Mouse (Mus musculus) liver, embryonic 15.5 days (tissue): Measurements from ENCODE around the gene Olfr834. TPM values are rescaled to one million over a fixed set of nuclear protein-coding genes. Genes with fewer than 3 reads are reported as not detected.

Source experiments
- ATAC-seq: fragments of 200-750 bp; cut with Nextera tagmentation; 2 replicates; pipeline ENCODE4 v1.8.0; 2017; ENCODE audit warnings: moderate number of reproducible peaks, mild to moderate bottlenecking, moderate library complexity; ENCODE audit not compliant: insufficient read depth
- H3K27ac ChIP-seq: fragments of 300-500 bp; sonication (generic); replicated peaks from 2 replicates; pipeline ENCODE4 v1.5.1; 2015; ENCODE audit warnings: mild to moderate bottlenecking, inconsistent platforms
- H3K27me3 ChIP-seq: fragments of 300-500 bp; sonication (generic); 2 replicates; pipeline ENCODE4 v1.6.1; 2015; ENCODE audit warnings: mild to moderate bottlenecking, inconsistent platforms
- H3K36me3 ChIP-seq: fragments of 300-500 bp; sonication (generic); replicated peaks from 2 replicates; pipeline ENCODE4 v1.6.1; 2015; ENCODE audit warnings: moderate library complexity, mild to moderate bottlenecking, inconsistent platforms
- H3K4me1 ChIP-seq: fragments of 300-500 bp; sonication (generic); replicated peaks from 2 replicates; pipeline ENCODE4 v1.6.1; 2015; ENCODE audit warnings: inconsistent platforms
- H3K4me2 ChIP-seq: fragments of 300-500 bp; sonication (generic); 2 replicates; pipeline ENCODE4 v1.6.1; 2015; ENCODE audit warnings: moderate library complexity, mild to moderate bottlenecking, inconsistent platforms
- H3K4me3 ChIP-seq: fragments of 300-500 bp; sonication (generic); replicated peaks from 2 replicates; pipeline ENCODE4 v1.5.1; 2015; ENCODE audit warnings: mild to moderate bottlenecking, inconsistent platforms
- H3K9ac ChIP-seq: fragments of 300-500 bp; sonication (generic); 2 replicates; pipeline ENCODE4 v1.6.1; 2015; ENCODE audit warnings: moderate library complexity, mild to moderate bottlenecking, inconsistent platforms
- H3K9me3 ChIP-seq: fragments of 300-500 bp; sonication (generic); replicated peaks from 2 replicates; pipeline ENCODE4 v1.6.1; 2016; ENCODE audit warnings: inconsistent platforms
- WGBS: fragments of 180-500 bp; shearing (Covaris S2); methylation state at CpG from one replicate; pipeline ENCODE4 v1.1.7; 2015; ENCODE audit warnings: mixed read lengths; ENCODE audit not compliant: insufficient replicate concordance; 5-methylcytosine and 5-hydroxymethylcytosine counted together
- polyA plus RNA-seq: library from polyadenylated mRNA; unstranded; fragments of >200 nt; fragmentation: Nextera tagmentation; extraction: Ambion mirVana; gene quantifications from 2 replicates; pipeline ENCODE4 v1.2.1, GENCODE M21; 2015

Olfr834 gene
- not detected in 2 replicates for polyA plus RNA-seq

GRCm38 (mm10) chr9:18987690-18988089 lies at the start of gene Olfr834:
TSS of gene Olfr834 (plus strand) at chr9:18987990.
- Histone ChIP-seq H3K9me3 (no peaks in the 10 kb centered on the region), H3K9ac (no peak within 1 kb of the TSS), H3K27ac (no peak within 1 kb of the TSS), H3K4me3 (no peak within 1 kb of the TSS), H3K27me3 (no peaks in the 10 kb centered on the region), H3K4me2 (no peak within 1 kb of the TSS), H3K4me1 (no peaks in the 10 kb centered on the region), H3K36me3 (no peaks in the 10 kb centered on the region)
- WGBS: 61% methylated on average over 3 of the region's 3 CpGs
- no peak for ATAC-seq

DNA sequence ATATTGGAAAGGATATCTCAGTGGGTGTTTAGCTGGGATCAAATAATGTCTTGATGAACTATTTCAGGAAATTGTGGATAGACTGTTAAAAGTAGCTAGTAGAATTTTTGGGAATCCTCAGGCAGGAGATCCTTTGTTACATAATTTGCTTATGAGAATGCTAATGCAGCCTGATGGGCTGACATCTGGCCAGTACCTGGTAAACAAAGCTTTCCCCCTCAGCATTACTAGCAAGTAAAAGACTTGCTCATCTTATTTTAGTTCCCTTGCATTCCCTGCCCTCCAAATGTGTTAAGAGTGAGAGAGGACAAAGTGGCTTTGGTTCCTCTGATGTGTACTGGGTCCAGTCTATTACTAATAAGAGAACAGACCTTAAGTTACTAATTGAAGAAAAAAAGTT lies 25.8 kb upstream of the Olfr834 start:
- no peak overlapping the region for H3K9ac ChIP-seq
- no peaks in the 10 kb centered on the region for H3K27me3 ChIP-seq
- no peak for ATAC-seq
- H3K4me2 ChIP-seq: no peak overlapping the region
- H3K27ac ChIP-seq: no peak overlapping the region
- no peaks in the 10 kb centered on the region for H3K4me1 ChIP-seq
- no peaks in the 10 kb centered on the region for H3K36me3 ChIP-seq
- no peaks in the 10 kb centered on the region for H3K9me3 ChIP-seq
- no peak overlapping the region for H3K4me3 ChIP-seq

GRCm38 (mm10) chr9:19032435-19032834 lies 44.6 kb downstream of the Olfr834 start, which contains the start of gene Olfr835:
TSS of gene Olfr835 (plus strand) at chr9:19032735.
- Histone ChIP-seq H3K27ac (no peak within 1 kb of the TSS), H3K9ac (no peak within 1 kb of the TSS), H3K36me3 (no peaks in the 10 kb centered on the region), H3K4me2 (no peak within 1 kb of the TSS), H3K9me3 (no peaks in the 10 kb centered on the region), H3K27me3 (no peaks in the 10 kb centered on the region), H3K4me1 (no peaks in the 10 kb centered on the region), H3K4me3 (no peak within 1 kb of the TSS)
- 33% methylated on average over 1 of the region's 1 CpGs for WGBS
- no peak for ATAC-seq

Other genes starting within 250 kb of the Olfr834 start
- not detected in 2 replicates for gene Olfr24, start 224.0 kb upstream of the Olfr834 start, polyA plus RNA-seq
- not detected in 2 replicates for gene Olfr828, start 168.5 kb upstream of the Olfr834 start, polyA plus RNA-seq
- gene Olfr829, start 133.1 kb upstream of the Olfr834 start, polyA plus RNA-seq: not detected in 2 replicates
- not detected in 2 replicates for gene Olfr830, start 113.3 kb upstream of the Olfr834 start, polyA plus RNA-seq
- not detected in 2 replicates for gene Olfr832, start 50.9 kb upstream of the Olfr834 start, polyA plus RNA-seq
- gene Olfr835, start 44.7 kb downstream of the Olfr834 start, polyA plus RNA-seq: not detected in 2 replicates
- not detected in 2 replicates for gene Olfr836, start 132.4 kb downstream of the Olfr834 start, polyA plus RNA-seq
- gene Olfr837, start 148.3 kb downstream of the Olfr834 start, polyA plus RNA-seq: not detected in 2 replicates
- not detected in 2 replicates for gene Olfr839-ps1, start 189.3 kb downstream of the Olfr834 start, polyA plus RNA-seq